17 mouse cellular contexts compared by ENCODE assay signal in genomic region chr4:102801936-102802335, GRCm38 (mm10).
"Had no signal": no experiment of that assay in that cellular context is flagged by ENCODE, and none has a peak within 500 bp of the region (broad histone marks: within the 10 kb centered on the region; RNA-seq: fewer than 3 reads in every experiment).

No protein-coding gene starts in this region.

- H3K4me1 ChIP-seq: liver, embryonic 15.5 days; lung, embryonic 15.5 days; megakaryocyte, embryonic 14.5 days; midbrain, embryonic 10.5 days; neural tube, embryonic 12.5 days had no signal

- H3K4me3 ChIP-seq: liver, embryonic 15.5 days; lung, embryonic 15.5 days; megakaryocyte, embryonic 14.5 days; midbrain, embryonic 10.5 days; midbrain, embryonic 13.5 days; midbrain, embryonic 15.5 days; neural tube, embryonic 12.5 days had no signal

- H3K27me3 ChIP-seq: liver, embryonic 15.5 days; lung, embryonic 15.5 days; megakaryocyte, embryonic 14.5 days; midbrain, embryonic 13.5 days; midbrain, embryonic 15.5 days; neural tube, embryonic 12.5 days had no signal

- H3K27ac ChIP-seq: liver, embryonic 15.5 days; lung, embryonic 15.5 days; macrophage; midbrain, embryonic 10.5 days; midbrain, embryonic 13.5 days; midbrain, embryonic 15.5 days; neural tube, embryonic 12.5 days had no signal

- DNase-seq: liver, postnatal 0 days; lung, adult 2 months; lung, postnatal 14 days; lung, postnatal 36 days; right cerebral cortex, postnatal 14 days; thymus, adult 18-20 months; thymus, postnatal 14 days; thymus, postnatal 36 days had no signal

- H3K4me2 ChIP-seq: liver, embryonic 15.5 days; lung, embryonic 15.5 days; midbrain, embryonic 13.5 days; midbrain, embryonic 15.5 days; neural tube, embryonic 12.5 days had no signal

- ATAC-seq: liver, postnatal 0 days; lung, postnatal 0 days; midbrain, embryonic 13.5 days; midbrain, embryonic 15.5 days had no signal

- H3K36me3 ChIP-seq: liver, embryonic 15.5 days; lung, embryonic 15.5 days; midbrain, embryonic 10.5 days; midbrain, embryonic 13.5 days; midbrain, embryonic 15.5 days; neural tube, embryonic 12.5 days had no signal

- H3K9ac ChIP-seq: liver, embryonic 15.5 days; liver, postnatal 0 days; lung, embryonic 15.5 days; midbrain, embryonic 13.5 days; midbrain, embryonic 15.5 days; neural tube, embryonic 12.5 days had no signal

- H3K9me3 ChIP-seq: liver, embryonic 15.5 days; lung, embryonic 15.5 days; megakaryocyte, embryonic 14.5 days; midbrain, embryonic 10.5 days; midbrain, embryonic 13.5 days; midbrain, embryonic 15.5 days; neural tube, embryonic 12.5 days had no signal
